Mouse (Mus musculus): ENCODE results near the gene Mapk7. TPM values are rescaled to one million over a fixed set of nuclear protein-coding genes. Genes with fewer than 3 reads are reported as not detected.
A peak's percentile ranks its signal among the peaks of the same experiment; 100 is the strongest.

The Mapk7 gene
- total RNA-seq, 2 experiments from 2014 or later: 21.6 to 22.9 TPM

DNA sequence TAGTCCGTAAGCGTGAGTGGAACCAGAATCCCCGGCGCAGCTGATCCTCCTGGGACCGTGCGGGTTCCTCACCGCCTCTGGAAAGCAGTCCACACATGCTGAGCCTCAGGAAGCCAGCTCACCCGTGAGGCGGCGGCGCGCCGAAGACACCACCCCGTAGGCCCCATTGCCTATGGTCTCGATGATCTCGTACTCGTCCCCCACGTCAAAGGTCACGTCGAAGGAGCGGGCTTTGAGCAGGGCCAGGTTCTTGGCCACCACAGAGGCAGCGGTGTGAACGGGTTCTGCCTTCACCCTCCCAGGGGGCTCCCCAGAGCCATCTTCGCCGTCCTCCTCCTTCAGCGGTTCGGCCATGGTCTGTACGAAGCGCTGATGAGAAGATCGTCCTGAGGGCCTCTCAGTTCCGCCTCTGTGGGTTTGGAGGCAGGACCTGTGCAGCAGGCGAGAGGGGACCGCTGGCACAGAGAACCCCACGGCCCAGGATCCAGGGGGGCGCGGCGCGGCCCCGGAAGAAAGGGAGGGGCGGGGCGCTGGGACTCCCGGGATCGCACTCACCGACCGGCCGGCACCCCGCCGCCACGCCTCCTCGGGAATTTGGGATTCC is 579 bp downstream of the Mapk7 start:
- intact Hi-C loops (cut with DNase I): loop anchor here (5.0 kb wide), 1 partner anchor 41 kb away; the partner anchor contains the start of gene Rnf112
- peak; percentile 45 to 50 for DNase-seq (ENCODE audit: low spot score in 2 of 2)

- DNase-seq (ENCODE audit: low spot score in 2 of 2): no peak
- intact Hi-C loops (cut with DNase I): loop anchor here (5.0 kb wide), 1 partner anchor 41 kb away; the partner anchor contains the start of gene Rnf112
These were observed 1.3 kb downstream of the Mapk7 start for GRCm38 (mm10) chr11:61492749-61493401.

DNA sequence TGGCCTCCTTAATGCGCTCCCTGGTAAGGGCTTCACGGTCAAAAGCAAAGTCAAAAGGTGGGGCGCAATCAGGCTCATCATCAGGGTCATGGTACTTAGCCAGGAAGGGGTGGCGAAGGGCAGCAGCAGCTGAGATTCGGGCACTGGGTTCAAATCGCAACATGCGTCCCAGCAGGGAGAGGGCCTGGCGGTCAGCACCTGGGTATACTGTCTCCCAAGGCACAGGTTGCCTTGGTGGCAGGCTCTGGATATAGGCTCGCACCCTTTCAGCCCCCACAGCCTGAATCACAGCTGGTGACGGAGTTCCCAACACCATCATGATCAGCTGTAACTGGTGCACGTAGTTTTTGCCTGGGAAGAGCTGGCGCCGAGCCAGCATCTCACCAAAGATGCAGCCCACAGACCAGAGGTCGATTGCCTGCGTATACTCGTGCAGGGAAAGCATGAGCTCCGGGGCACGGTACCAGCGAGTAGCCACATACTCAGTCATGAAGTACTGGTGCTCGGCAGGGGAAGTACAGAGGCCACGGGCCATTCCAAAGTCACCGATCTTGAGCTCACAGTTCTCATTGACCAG is 3.2 kb downstream of the Mapk7 start:
- intact Hi-C loops (cut with DNase I): loop anchor here (5.0 kb wide), 1 partner anchor 39 kb away; the partner anchor contains the start of gene Rnf112
- DNase-seq (ENCODE audit: low spot score in 2 of 2): no peak

- intact Hi-C loops (cut with DNase I): loop anchor here (5.0 kb wide), 1 partner anchor 38 kb away; the partner anchor contains the start of gene Rnf112
- DNase-seq (ENCODE audit: low spot score in 2 of 2): no peak
These were observed 4.3 kb downstream of the Mapk7 start for GRCm38 (mm10) chr11:61489874-61490273.

DNA sequence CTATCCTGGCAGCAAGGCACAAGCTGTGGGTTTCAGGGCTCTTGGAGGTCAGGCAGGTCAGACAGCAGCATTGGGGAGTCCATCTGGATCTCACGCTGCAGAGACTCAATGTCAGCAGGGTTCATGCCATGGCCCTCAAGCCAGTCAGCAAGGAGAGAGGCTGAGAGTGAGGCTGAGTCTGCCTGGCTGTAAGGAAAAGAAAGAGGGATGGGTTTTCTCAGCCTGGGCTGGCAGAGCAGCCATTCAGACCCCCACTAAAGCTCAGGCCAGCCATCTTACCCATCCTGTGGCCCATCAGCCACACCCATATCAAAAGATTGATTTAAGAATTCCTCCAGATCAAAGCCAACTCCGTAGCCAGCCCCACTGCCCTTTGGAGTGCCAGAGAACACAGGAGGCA is 5.1 kb downstream of the Mapk7 start:
- intact Hi-C loops (cut with DNase I): no loop called here
- DNase-seq (ENCODE audit: low spot score in 2 of 2): no peak

GRCm38 (mm10) chr11:61487936-61488335 is 6.3 kb downstream of the Mapk7 start:
- intact Hi-C loops (cut with DNase I): no loop called here
- no peak for DNase-seq (ENCODE audit: low spot score in 2 of 2)

- DNase-seq (ENCODE audit: low spot score in 2 of 2): no peak
- intact Hi-C loops (cut with DNase I): no loop called here
These were observed 6.8 kb downstream of the Mapk7 start for GRCm38 (mm10) chr11:61487401-61487800.

DNA sequence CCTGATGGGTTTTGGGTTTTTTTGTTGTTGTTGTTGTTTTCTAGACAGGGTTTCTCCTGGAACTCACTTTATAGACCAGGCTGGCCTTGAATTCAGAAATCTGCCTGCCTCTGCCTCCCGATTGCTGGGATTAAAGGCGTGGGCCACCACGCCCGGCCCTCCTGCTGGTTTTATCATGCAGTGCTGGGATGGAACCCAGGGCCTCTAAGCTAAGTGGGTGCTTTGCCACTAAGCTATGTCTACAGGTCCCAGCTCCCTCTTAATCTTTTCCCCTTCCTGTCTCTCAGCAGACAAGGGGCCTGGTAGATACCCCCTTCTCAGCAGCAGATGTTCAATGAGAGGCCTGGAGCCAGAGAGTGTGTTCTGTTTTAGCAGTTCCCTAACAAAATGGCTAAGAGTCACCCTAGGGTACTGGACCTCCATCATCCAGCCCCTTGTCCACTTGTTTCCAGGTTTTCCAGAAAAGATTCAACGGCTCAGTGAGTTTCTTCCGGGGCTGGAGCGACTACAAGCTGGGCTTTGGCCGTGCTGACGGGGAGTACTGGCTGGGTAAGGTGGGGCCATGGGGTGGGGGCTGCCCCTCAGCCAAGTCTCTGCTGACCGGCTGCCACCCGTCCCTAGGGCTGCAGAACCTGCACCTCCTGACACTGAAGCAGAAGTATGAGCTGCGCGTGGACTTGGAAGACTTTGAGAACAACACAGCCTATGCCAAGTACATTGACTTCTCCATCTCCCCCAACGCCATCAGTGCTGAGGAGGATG is 7.6 kb downstream of the Mapk7 start:
- DNase-seq (ENCODE audit: low spot score in 2 of 2): no peak
- intact Hi-C loops (cut with DNase I): no loop called here

DNA sequence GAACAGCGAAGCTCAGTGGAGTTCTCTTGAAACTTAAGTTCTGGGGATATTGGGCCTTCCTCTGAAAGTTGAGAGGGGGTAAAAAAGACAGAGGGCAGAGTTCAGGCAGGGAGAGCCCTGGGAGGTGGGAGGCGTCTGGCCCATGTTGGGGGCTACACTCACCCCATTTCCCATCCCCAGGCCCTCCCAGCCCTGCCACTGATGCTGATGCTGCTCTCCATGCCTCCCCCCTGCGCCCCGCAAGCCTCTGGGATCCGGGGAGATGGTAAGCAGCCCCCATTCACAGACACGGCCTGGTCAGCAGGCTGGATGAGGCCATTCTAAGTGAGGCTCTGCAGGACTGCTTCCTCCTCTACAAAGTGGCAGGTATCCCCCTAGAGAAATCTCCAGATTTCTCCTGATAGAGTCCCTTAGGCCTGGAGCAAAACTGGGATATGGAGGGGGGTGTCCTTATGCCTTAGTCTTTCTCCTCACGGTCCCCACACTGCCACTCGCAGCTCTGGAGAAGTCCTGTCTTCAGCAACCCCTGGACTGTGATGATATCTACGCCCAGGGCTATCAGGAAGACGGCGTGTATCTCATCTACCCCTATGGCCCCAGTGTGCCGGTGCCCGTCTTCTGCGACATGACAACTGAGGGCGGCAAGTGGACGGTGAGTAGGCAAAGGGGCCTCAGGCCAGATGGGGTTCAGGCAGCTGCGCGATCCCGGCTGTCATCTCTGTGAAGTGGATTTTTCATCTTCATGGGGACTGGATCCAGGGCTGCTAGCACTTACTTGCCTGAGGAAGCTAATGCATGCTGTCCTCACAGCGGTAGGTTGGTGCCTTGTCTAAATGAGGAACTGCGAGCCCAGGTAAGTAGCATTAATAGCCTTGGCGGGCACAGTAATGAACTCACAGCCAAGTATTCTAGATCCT is 8.4 kb downstream of the Mapk7 start:
- no peak for DNase-seq (ENCODE audit: low spot score in 2 of 2)
- intact Hi-C loops (cut with DNase I): no loop called here

DNA sequence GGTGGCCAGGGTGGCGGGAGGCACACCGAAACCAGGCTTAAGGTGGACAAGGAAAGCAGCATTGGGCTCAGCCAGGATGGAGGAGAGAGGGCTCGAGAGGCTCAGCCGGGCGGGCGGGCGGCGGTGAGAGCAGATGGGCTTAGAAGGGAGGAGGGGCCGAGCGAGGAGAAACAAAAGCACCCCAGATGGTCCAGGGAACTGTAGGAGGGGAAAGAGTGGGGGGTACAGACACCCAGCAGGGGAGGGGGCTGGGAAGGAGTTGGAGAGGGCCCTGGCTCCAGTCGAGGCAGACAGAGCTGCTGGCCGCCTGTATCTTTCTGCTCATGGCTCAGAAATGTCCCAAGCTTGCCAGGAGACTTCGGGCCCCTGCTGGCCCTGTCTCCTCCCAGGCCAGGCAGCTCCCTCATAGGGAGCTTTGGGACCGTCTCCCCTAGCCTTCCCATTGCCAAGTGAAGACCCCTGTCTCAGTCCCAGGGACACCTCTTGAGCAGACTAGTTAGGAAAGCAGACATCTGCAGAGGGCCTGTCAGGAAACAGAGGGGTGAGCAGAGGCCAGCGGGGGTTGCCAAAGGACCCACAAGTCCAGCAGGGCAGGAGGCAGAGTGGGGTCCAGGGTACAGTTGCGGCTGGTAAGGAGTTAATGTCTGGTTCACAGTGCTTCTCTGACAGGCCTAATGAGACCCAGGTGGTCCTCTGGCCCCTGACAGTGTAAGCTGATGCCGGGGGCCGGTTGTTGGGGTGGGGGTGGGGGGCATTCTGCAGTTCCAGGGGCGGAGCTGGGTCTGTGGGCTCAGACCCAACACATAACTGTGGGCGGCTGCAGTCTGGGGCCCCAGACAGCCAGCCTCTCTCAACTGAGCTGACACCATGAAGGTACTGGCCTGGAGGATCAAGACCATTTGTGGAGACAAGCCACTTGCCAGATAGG is 9.3 kb downstream of the Mapk7 start, which contains the start of gene Mfap4:
Gene Mfap4, plus strand, starts transcription at position 819 of the 928 bp plus-strand sequence.
- intact Hi-C loops (cut with DNase I): no loop called here

DNA sequence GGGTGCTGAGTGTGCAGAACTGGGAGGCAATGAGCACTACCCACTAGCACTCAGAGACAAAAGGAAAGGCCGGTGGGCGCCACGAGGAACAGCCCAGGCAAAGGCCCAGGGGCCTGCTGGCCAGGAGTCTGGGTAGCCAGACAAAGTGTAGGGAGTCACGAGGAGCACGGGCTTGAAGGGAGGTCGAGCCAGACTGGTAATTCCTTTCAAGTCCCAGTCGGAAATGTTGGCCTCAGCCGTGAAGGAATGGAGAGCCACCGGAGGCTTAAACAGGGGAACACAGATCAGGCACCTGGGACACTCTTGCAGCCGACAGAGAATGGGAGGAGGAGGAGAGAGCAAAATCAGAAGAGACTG is 10.0 kb downstream of the Mapk7 start:
- no peak for DNase-seq (ENCODE audit: low spot score in 2 of 2)
- intact Hi-C loops (cut with DNase I): no loop called here

More for the DNA sequence above, 9.3 kb downstream of the Mapk7 start, which contains the start of gene Mfap4:
- DNase-seq (ENCODE audit: low spot score in 2 of 2): peak; percentile 73 to 81

DNA sequence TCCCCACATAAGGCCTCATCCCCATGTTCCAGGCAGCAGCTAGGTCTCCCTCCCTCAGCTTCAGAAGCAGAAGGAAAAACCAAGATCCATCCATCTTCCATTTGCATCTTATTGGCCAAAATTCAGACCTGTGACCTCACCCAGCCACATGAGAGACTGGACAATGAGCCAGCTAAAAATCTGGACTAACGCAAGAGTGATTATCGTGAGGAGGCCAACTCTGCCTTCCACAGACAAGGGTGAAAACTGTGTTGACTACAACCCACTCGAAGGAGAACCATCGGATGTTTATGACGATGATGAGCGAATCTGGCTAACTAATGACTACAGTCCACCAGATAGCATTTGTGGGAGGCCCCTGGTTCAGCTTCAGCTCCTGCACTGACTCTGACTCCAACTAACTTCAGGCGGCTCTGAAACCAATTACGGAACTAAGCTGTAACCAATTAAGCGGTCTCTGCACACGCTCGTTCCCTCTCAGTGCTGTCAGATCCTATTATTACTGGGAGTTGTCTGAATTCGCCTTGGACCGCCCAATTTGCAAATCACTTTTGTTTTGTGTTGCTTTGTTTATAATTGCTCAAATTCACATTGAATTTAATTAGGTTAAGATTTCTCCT is 10.9 kb downstream of the Mapk7 start:
- DNase-seq (ENCODE audit: low spot score in 2 of 2): no peak
- intact Hi-C loops (cut with DNase I): no loop called here

- DNase-seq (ENCODE audit: low spot score in 2 of 2): no peak
- intact Hi-C loops (cut with DNase I): no loop called here
These were observed 12.7 kb downstream of the Mapk7 start for GRCm38 (mm10) chr11:61481239-61482090.

GRCm38 (mm10) chr11:61478788-61479187 is 15.4 kb downstream of the Mapk7 start:
- intact Hi-C loops (cut with DNase I): no loop called here
- no peak for DNase-seq (ENCODE audit: low spot score in 2 of 2)

GRCm38 (mm10) chr11:61477566-61478508 is 16.4 kb downstream of the Mapk7 start:
- intact Hi-C loops (cut with DNase I): loop anchor here (1.0 kb wide), 1 partner anchor 44 kb away; no protein-coding TSS in a partner anchor
- no peak for DNase-seq (ENCODE audit: low spot score in 2 of 2)
